Mouse (Mus musculus) erythroblast, embryonic 14.5 days (primary cell): ENCODE data around the gene Clasp1.

Experiments used
- GATA1 ChIP-seq: IDR thresholded peaks from 2 replicates; pipeline ENCODE4 v1.6.1; 2012; ENCODE audit warnings: low read length, inconsistent platforms, mixed read lengths
- TAL1 ChIP-seq: IDR thresholded peaks from 3 replicates; pipeline ENCODE4 v1.6.1; 2012; ENCODE audit warnings: low read length, inconsistent platforms, mixed read lengths

DNA sequence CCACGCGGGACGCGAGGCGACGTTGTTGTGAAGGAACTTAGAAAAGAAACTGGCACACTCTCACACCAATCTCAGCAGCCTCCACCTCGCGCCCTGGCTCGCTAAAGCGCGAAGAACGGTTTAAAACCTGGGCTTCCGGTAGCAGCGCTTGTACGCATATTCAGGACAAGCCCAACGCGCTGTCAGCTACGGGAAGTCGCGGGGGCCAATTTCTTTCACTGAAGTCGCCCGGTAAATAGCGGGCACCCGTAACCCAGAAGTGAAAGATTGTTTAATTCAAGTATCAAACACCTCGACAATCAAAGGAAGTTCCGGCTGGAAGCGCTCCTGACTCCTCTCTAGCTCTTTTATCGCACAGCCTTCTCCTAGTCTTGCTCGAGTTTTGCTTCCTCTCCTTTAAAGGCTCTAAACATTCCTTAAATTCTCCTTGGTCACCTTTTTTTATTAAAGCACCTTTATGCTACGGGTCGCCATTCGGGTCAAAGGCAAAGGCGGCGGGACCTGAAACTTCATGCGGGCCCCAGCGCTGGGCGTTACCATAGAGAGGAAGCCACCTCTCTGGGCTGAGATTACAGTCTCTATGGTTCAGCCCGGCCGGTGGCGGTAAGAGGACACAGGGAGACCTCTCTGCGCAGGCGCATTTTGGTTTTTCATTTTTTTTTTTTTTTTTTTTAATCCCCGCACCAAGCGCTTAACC is at the start of gene Clasp1:
- no peak for TF ChIP-seq TAL1
- no peak for TF ChIP-seq GATA1
